Mouse (Mus musculus) cerebellum, adult 9-10 months (tissue): ENCODE measurements around the gene Prss21.

Experiments used
- DNase-seq: peaks from one replicate; pipeline ENCODE4 v3.0.0; 2022

Prss21 gene

GRCm38 (mm10) chr17:23867756-23868155, at the start of gene Prss21:
Gene Prss21 (plus strand): TSS chr17:23868056.
- DNase-seq = no peak

- no peak for DNase-seq
These were observed 49.3 kb upstream of the Prss21 start for GRCm38 (mm10) chr17:23818579-23818978.

- peak; percentile 20 for DNase-seq
These were observed 48.6 kb upstream of the Prss21 start for GRCm38 (mm10) chr17:23819235-23819634.

DNA sequence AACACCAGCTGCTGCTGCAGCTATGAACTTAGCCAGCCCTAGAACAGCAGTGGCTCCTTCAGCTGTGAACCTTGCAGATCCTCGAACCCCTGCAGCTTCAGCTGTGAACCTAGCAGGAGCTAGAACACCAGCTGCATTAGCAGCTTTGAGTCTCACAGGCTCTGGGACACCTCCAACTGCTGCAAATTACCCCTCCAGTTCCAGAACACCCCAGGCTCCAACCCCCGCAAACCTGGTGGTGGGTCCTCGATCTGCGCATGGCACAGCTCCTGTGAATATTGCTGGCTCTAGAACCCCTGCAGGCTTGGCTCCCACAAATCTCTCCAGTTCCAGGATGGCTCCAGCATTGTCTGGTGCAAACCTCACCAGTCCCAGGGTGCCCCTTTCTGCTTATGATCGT, 47.1 kb upstream of the Prss21 start:
- DNase-seq = no peak

DNA sequence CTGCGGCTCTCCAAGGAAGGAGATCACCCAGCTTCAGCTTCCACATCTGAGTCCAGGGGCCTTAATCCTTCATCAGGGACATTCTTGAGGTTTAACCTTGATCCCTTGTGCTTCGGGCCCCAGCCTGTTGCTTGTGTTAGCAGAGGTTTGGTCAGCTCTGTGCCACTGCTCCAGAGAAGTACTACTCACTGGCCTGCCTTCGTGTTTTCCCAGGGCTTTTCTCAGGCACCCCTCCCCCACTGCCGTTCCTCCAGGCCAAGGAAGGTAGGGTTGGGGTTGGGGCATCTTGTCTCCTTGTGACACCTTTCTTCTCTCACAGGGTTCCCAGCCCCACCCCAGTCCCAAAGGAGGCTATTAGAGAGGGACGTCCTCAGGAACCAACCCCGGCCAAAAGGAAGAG, 45.8 kb upstream of the Prss21 start:
- DNase-seq = peak; percentile 25

- DNase-seq = no peak
These were observed 44.8 kb upstream of the Prss21 start for GRCm38 (mm10) chr17:23823018-23823417.

DNA sequence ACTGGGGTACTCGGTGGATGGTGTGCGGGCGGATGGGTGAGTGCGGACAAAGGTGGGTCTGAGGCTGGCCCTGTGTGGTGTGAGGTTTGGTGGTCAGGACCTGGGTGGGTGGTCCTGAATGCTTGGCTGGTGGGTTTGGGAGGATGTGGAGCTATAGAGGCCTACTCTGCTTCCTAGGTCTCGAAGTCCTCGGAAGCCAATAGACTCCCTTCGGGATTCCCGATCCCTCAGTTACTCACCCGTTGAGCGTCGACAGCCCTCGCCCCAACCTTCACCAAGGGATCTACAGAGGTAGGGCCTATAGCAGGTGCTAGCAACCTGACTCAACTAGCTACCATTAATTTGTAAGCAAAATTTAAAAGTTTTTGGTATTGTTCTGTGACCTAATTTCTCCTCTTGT, 44.2 kb upstream of the Prss21 start:
- no peak for DNase-seq

GRCm38 (mm10) chr17:23825591-23825990, 42.3 kb upstream of the Prss21 start:
- DNase-seq = no peak

GRCm38 (mm10) chr17:23828271-23829001, 39.4 kb upstream of the Prss21 start:
- DNase-seq = peak; percentile 68

DNA sequence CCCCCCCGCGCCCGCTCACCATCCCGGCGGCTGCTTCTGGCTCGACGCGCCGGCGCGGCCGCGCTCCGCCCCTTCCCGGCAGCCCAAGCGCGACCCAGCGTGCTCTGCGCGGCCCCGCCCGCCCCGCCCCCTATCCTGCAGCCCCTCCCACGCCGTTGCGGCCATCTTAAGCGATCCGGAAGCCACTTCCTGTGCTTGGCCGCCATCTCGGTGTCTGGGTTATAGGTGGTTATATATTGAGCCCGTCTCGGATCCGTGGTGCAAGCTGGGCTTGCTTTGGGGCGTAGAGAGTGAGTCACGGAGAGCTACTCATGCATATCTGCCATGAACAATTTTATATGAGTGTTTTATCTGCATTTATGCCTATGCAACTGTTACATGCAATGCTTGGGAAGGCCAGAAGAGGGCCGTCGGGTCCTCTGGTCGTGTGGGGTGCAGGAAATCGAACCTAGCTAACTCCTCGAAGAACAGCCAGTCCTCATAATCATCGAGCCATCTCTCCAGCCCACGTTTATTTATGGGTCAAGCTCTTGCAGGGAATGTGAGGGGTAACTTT, 38.7 kb upstream of the Prss21 start, which contains the start of gene Elob:
Elob (minus strand) TSS at position 73 of the 556 bp plus-strand sequence.
- peak; percentile 90 for DNase-seq

DNA sequence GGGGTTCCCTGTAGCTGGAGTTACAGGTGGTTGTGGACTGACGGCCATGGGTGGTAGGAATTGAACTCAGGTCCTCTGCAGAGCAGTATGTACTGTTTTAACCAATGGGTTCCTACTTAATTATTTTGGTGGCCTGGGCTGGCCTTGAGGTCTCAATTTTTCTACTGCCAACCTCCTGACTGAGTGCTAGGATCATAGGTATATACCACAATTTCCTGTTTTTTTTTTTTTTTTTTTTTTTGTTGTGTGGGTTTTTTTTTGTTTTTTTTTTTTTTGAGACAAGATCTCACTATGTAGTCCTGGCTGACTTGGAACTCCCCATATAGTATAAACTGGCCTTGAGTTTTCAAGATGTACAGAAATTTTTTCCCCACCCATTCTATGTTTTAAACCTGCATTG, 36.7 kb upstream of the Prss21 start:
- DNase-seq = peak; percentile 28

GRCm38 (mm10) chr17:23836006-23836575, 31.8 kb upstream of the Prss21 start, which contains the start of gene Prss33:
Gene Prss33 (minus strand): TSS chr17:23836056.
- no peak for DNase-seq

DNA sequence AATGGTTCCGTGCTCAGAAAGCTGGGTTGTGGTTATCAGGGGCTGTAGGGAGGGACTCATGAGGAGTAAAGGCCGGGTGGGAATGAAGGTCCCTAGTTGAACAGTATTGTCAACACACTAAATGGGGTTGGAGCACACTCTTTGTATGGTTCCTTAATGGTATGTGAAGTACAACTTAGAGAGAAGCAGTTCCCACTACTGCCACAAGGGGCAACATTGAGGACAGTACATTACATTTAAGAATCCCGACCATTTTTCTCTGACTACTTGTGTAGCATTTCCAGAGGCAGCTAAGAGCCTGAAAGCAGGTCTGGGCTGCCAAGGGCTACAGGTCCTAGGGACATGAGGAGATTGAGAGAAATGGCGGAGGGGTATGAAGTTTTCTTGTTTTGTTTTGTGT, 26.7 kb upstream of the Prss21 start:
- peak; percentile 74 for DNase-seq

- DNase-seq = no peak
These were observed 24.6 kb upstream of the Prss21 start for GRCm38 (mm10) chr17:23843141-23843811.

- DNase-seq = peak; percentile 67
These were observed 24.0 kb upstream of the Prss21 start, which contains the start of the genes Prss32 and Prss41 for GRCm38 (mm10) chr17:23843812-23844273. Gene Prss32 (plus strand): TSS chr17:23843855. Gene Prss41 (minus strand): TSS chr17:23844172.

DNA sequence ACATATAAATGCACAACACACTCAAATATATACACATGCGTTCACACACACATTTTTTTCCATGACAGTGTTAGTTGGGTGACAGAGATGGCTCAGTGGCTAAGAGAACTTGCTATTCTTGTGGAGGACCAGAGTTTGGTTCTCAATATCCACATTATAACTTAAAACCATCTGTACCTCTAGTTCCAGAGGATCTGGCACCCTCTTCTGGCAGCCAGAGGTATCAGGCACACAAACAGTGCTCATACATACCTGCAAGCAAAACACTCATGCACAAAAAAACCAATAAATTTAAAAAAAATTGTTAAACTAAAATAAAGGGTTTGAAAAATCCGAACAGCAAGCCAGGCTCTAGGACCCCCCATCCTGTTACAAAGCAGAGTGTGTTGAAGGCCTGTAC, 17.8 kb upstream of the Prss21 start:
- no peak for DNase-seq

- peak; percentile 58 for DNase-seq
These were observed 16.8 kb upstream of the Prss21 start for GRCm38 (mm10) chr17:23850853-23851749.

GRCm38 (mm10) chr17:23853292-23853691, 14.6 kb upstream of the Prss21 start:
- DNase-seq = no peak

GRCm38 (mm10) chr17:23854229-23854765, 13.6 kb upstream of the Prss21 start:
- no peak for DNase-seq

DNA sequence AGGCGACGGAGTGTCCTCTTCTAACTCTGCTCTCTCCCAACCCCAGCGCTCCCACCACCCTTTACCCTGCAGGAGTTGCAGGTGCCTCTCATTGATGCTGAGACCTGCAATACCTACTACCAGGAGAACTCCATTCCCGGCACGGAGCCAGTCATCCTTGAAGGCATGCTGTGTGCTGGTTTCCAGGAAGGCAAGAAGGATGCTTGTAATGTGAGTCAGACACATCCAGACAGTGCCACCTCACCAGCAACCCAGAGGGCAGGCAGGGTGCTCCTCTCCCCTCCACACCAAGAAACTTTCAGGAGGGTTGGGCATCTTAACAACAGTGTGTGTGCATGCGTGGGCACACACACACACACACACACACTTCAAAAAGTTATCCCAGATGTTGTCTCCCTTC, 10.7 kb upstream of the Prss21 start:
- no peak for DNase-seq

DNA sequence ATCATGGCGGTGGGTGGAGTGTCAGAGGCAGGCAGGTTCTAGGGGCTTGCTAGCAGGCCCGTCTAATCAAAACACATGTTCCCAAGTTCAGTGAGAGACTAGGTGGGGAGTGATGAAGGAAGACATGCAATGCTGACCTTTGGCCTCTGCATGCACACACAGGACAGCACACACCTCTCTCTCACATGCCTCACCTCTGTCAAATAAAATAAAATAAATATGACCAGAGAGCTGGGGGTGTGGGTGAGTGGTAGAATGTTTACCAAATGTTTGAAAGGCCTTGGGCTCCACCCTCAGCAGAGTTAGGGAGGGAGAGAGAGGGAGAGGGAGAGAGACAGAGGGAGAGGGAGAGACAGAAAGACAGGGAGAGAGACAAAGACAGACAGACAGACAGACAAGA, 9.9 kb upstream of the Prss21 start:
- no peak for DNase-seq

GRCm38 (mm10) chr17:23862926-23863325, 4.9 kb upstream of the Prss21 start:
- DNase-seq = no peak
